Mouse (Mus musculus) urinary bladder, postnatal 10 days (tissue): ENCODE data around the gene Tapt1.
"Not testable (repeated sequence)": the region's sequence is repeated elsewhere in the genome, so short reads cannot be mapped to it uniquely, and the experiment has no call there.

Source experiments
- DNase-seq: peaks from one replicate; pipeline ENCODE4 v3.0.0; 2022; ENCODE audit warnings: low spot score

The Tapt1 gene

GRCm38 (mm10) chr5:44197806-44198205 is 28.6 kb downstream of the Tapt1 start:
- DNase-seq, result no peak

DNA sequence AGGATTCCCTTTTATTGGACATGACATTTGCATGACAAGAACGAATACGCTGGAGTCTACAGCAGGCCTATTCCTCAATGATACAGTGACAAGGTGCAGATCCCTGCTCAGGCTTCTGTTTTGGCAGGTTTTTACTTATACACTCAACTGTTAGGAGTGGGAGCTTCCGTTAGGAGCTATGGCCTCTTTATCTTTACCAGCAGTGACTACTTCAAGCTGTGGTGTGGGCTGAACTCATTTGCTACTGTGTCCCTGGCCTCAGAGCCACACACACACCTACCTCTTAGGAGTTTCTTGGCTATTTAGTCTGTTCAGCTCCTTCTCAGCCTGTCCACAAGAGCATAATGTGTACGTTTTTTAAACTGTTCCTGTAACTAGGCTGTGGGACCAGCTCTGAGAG is 30.3 kb downstream of the Tapt1 start:
- DNase-seq, result no peak

GRCm38 (mm10) chr5:44187370-44187769 is 39.1 kb downstream of the Tapt1 start:
- DNase-seq, result no peak

- no peak for DNase-seq
Observed at GRCm38 (mm10) chr5:44181669-44182068, 44.8 kb downstream of the Tapt1 start.

- DNase-seq, result no peak
Observed at GRCm38 (mm10) chr5:44180450-44180849, 46.0 kb downstream of the Tapt1 start.

DNA sequence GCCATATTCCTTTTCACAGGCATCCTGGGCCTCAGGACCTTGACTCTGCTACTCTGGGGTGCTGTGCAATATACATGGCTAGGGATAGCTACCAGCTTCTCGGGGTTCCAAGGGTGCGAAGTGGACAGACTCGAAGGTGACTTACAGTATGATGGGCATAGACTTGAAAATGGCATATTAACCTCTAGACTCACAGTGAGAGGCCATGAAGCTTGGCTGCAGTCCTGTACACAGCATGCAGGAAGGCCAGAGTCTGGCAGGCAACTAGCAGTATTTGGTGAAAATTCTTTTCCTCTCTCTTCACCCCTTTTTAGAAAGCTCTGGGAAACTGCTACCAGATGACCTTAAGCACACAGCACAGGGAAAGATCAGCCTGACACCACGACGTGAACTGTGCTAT is 52.4 kb downstream of the Tapt1 start:
- no peak for DNase-seq

GRCm38 (mm10) chr5:44166866-44167265 is 59.6 kb downstream of the Tapt1 start:
- DNase-seq, result no peak

DNA sequence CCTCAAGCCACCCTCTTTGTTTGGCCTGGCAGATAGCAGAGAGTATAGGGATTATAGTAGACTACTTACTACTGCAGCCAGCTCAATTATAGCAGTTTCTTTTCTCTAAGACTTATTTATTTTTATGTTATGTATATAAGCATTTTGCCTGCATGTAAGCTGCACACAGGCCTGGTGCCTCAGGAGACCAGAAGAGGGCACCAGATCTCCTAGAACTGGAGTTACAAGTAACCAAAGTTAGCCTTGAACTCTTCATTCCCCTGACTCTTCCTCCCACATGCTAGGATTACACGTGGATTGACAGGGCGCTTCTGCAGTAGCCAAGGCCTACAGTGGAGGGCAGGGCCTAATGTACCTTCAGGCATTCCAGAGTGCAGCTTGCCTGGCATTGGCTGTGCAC is 60.6 kb downstream of the Tapt1 start:
- DNase-seq, result no peak

GRCm38 (mm10) chr5:44164233-44164776 is 62.1 kb downstream of the Tapt1 start:
- DNase-seq, result no peak

DNA sequence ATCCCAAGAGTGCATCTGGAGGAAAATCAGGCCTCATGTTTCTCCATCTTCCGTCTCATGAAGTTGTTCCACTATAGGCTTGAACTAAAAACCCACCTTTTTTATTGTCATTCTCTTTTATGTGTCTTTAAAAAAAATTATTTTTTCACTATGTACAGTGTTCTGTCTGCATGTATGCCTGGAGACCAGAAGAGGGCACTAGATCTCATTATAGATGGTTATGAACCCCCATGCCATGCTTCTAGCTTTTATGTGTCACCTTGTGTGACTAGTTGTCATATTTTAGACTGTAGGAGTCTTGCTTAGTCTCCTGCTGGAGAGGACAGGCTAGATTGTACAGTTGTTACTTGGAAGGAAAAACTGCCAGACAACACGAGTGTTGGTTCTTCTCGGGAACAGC is 63.1 kb downstream of the Tapt1 start:
- DNase-seq, result no peak

- DNase-seq, result no peak
Observed at GRCm38 (mm10) chr5:44162786-44163185, 63.6 kb downstream of the Tapt1 start.

GRCm38 (mm10) chr5:44159679-44160438 is 66.6 kb downstream of the Tapt1 start:
- no peak for DNase-seq

- no peak for DNase-seq
Observed at GRCm38 (mm10) chr5:44159231-44159630, 67.2 kb downstream of the Tapt1 start.

- no peak for DNase-seq
Observed at GRCm38 (mm10) chr5:44158458-44158857, 68.0 kb downstream of the Tapt1 start.

DNA sequence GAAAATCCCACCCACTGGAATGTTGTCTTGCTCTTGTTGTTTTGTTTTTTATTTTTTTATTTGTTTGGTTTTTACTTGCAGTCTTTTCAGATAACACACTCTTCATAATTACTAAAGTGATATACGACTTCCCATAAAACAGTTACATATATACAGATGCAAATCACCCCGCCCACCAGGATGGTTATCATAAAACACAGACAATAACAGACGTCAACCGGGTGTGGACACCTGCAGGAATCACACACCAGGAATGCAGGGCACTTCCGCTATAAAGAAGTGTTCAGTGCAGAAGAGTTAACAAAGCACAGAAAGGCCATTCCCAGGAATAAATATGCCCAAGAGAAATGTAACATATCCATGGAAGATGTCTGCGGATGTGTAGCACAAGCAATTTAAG is 68.7 kb downstream of the Tapt1 start:
- no peak for DNase-seq

DNA sequence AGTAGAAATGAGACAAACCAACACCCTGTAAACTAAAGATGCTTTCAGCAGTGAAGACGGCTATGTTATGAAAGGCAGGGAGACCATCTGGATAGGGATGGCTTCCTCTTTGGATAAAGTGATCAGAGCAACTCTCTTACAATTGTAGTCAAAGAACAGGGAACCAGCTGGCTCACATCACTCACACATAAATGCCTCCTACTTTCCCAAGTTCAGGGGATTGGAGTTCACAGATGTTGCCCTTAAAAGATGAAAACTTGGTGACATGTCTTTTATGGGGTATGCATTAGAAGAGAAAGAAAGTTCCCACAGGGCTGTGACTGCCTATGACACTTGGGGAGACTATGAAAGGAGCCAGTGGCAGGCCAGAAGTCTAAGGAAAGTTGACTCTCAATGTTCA is 73.4 kb downstream of the Tapt1 start:
- no peak for DNase-seq

DNA sequence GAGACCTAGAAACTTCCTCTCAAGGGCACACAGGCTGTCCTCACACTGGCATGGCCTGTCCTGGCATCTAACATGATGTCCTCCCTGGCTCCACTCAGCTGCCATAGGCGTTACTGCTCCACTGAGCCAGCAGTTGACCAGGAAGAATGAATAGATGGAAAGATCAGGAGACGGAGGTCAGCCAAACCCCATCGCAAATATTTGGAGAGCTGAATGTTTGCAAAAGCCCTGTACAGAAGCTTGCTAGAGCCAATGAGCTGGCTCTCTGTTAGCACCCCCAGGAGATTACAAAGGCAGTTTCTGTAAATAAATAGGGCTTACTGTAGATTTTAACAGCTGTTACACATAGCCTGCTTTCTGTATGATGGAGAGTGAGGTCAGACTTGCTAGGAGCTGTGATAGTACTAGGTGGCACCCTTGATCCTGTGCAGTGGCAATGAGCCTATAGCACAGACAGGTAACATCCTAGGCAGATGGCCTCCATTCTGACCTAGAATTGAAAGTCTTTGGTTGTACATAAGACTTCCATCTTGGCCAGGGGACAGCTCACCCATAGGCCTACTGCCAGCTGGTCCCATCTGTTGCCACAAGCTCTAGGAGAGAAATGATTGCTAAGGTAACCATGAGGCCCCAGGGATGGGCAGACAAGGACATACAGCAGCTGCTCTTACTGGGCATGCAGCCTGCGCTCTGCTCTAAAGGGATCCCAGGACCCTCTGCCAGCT is 74.9 kb downstream of the Tapt1 start:
- DNase-seq, result no peak

DNA sequence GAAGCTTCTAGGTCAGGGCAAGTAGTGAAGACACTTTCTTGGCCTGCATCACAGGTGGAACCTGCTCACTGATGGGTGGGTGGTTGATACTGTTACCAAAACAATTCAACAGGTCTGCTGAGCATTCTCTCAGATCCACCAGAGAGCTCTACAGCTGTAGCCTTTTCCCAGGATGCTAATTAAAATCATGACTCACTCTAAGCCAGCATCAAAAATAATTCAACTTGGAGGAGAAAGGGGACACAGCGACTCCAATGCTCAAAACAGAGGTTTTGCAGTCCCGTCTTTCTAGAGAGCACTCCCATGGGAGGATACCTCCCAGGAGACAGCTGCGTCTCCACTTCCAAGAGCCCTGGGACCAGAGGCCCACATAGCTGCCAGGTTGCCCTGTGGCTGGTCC is 78.7 kb downstream of the Tapt1 start:
- DNase-seq, result no peak

GRCm38 (mm10) chr5:44146437-44147332 is 79.7 kb downstream of the Tapt1 start:
- DNase-seq, result no peak

GRCm38 (mm10) chr5:44143467-44144235 is 82.8 kb downstream of the Tapt1 start:
- DNase-seq, result no peak

- DNase-seq, result no peak
Observed at GRCm38 (mm10) chr5:44127487-44127886, 98.9 kb downstream of the Tapt1 start.

DNA sequence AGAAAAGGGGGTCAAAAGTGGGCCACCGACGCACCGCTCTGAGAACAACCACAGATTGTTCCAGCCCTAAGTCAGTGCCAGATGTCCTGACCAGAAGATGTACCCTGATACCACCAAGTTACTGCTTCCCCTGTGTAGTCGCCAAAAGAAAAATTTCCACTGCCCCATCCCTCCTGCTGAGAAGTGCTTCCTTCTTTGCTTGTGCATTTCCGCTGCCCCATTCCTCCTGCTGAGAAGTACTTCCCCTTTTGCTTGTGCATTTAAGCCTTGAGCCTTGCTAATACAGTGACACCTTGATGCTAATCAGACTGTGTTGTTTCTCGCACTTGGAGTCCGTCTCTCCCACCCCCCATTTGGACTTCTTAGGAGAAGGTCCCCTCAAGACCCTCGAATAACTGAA is 99.9 kb downstream of the Tapt1 start:
- DNase-seq, result not testable (repeated sequence)
